Mouse (Mus musculus) spleen, postnatal 4 days (tissue): Measurements from ENCODE around the gene Slc35f6.
A peak's percentile ranks its signal among the peaks of the same experiment; 100 is the strongest.

ENCODE experiments used
- DNase-seq, 2 experiments: peaks; one replicate each; pipeline ENCODE4 v3.0.0; 2022; ENCODE audit warnings: low spot score in 2 of 2

The Slc35f6 gene

DNA sequence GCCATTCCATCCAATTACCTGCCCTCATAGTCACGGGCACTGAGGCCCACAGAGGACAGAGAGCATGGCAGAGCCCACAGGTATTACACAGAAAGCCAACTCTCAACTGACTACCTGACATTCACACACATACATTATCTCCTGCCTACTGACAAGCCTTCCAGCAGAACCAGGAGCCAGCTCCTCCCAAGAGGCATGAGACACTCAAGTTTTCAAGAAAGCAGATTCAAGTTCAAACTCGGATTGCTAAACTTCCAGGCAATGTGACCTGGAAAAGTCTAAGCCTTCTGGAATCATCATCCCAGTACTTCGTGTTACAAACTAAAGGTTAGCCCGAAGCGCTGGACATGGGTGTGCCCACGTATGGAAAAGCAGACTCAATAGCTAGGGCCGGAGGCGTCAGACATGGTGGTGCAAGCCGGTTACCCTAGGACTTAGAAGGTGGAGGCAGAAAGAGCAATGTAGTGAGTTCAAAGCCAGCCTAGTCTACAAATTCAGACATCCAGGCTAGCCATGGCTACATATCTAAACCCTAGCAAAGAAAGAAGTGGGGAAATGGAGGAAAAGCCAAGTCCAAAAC, 26.4 kb upstream of the Slc35f6 start:
- DNase-seq, result no peak

DNA sequence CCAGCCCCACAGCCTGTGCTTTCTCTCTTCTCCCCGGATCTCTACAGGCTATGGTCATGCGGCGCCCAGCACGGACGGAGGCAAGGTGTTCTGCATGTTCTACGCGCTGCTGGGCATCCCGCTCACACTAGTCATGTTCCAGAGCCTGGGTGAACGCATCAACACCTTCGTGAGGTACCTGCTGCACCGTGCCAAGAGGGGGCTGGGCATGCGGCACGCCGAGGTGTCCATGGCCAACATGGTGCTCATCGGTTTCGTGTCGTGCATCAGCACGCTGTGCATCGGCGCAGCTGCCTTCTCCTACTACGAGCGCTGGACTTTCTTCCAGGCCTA, 25.9 kb upstream of the Slc35f6 start:
- DNase-seq, result no peak

DNA sequence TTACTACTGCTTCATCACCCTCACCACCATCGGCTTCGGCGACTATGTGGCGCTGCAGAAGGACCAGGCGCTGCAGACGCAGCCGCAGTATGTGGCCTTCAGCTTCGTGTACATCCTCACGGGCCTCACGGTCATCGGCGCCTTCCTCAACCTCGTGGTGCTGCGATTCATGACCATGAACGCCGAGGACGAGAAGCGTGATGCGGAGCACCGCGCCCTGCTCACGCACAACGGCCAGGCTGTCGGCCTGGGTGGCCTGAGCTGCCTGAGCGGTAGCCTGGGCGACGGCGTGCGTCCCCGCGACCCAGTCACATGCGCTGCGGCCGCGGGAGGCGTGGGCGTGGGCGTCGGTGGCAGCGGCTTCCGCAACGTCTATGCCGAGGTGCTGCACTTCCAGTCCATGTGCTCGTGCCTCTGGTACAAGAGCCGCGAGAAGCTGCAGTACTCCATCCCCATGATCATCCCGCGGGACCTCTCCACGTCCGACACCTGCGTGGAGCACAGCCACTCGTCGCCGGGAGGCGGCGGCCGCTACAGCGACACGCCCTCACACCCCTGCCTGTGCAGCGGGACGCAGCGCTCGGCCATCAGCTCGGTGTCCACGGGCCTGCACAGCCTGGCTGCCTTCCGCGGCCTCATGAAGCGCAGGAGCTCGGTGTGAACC, 25.4 kb upstream of the Slc35f6 start:
- DNase-seq, result peak; percentile 29 to 71

DNA sequence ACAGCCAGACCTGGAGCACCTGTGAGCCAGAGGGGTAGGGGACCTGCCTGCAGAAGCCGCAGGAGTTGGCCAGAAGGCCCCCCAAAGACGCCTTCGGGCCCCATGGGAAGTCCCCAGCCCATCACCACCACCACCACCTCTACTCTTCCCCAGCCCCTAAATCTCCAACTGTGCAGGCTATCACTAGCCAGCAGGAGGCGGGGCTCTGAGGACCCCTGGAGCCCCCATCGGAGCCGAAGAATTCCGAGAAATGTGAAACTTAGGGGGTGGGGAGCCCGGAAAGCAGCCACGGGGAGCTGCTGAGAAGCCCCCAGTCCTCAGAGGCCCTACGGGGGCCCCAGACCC, 24.9 kb upstream of the Slc35f6 start:
- no peak for DNase-seq

DNA sequence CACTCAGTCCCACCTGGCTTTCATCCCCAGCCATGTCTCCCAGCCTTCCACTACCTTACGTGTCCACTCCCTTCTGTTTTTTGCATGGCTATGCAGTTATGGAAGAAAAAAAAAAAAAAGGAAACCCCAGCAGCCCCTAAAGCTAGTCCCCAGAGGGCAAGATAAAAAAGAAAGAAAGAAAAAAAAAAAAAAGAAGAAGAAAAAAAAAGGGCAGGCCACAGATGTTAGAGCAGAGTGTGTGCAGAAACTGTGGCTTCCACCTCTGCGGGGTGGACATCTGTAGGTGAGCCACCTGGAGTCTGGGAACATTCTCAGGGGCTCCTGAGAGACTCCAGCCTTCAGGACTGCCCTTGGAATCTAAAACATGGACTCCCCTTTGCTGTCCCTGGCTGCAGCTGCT, 24.4 kb upstream of the Slc35f6 start:
- DNase-seq, result no peak

DNA sequence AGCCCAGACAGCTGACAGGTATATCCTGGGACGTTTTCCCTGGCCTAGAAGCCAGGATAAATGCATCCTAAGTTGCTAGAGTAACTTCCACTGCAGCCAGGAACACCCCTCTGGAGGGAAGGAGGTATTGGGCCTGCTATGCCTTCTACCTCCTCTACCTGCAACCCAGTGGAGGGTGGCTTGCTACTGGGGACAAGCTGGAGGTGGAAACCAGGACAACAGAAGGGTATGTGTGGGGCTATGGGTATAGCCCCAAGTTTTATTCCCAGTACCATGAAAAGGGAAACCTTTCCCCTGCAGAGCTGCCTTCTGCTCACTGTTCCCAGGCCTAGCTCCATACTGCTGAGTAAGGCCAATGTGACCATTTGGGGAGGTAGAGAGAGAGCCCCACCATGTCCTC, 23.4 kb upstream of the Slc35f6 start:
- DNase-seq, result no peak

DNA sequence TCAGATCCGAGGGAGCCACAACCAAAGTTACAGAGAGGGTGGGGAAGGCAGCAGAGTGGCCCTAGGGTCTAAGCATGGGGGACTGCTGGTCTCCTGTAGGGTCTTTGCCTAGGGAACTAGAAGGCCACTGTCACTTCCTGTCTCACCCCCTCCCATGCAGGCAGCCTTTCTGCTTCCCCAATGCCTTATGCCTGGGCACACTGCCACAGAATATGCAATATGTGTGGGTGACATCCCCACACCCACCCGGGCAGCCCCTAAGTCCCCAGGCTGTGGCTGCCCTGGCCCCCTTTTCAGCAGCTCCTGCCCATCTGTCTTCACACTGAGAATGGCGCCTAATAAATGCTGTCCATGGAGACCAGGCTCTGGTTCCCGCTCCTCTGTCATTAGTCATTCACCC, 22.8 kb upstream of the Slc35f6 start:
- no peak for DNase-seq

DNA sequence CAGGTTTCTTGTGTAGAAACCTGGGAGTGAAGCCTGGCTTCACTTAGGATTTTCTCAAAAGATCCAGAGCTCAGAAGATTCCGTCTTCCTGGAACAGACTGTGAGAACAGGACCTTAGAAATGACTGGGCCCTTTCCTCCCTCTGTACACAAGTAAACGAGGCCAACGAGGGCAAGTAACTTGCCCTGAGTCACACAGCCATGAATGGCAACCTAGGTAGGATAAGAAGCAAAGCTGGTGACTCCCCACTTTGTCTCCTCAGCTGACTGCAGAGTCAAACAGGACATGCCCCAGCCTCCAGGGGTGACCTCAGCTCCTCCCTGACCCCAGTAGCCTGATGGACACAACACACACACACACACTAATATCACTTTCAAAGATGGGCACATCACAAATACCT, 22.4 kb upstream of the Slc35f6 start:
- no peak for DNase-seq

DNA sequence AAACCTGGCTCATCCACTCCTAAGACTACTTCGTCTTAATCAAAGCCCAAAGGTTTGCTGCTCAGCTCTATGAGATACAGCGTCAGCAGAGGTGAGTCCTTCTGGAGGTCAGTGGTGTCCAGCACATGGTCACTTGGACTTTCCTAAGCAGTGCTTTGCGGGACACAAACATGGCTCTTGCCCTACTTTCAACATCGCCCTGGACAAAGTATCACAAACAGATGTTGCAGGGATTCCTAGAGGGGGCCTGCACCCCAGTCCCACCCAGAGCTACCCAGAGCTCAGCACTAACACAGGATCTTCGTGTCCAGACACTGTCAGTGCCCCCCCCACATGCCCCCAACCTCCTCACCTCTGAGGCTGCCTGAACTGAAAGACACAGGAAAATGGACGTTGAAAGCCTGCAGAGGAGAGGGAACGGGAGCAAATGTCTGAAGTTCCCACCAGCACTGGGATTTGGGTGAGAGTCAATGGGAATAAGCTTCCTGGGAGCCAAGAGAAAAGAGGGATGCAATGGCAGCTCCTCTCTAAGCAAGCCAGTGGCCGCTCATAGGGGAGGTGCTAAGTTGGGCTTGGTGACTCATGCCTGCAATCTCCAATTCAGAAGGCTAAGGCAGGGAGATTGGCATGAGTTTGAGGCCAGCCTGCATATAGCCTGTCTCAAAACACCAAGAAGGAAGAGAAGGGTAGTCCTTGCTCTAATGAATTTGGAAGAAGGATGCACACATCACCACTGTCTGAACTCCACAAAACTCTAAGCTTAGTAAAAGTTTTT, 21.2 kb upstream of the Slc35f6 start:
- DNase-seq, result no peak

DNA sequence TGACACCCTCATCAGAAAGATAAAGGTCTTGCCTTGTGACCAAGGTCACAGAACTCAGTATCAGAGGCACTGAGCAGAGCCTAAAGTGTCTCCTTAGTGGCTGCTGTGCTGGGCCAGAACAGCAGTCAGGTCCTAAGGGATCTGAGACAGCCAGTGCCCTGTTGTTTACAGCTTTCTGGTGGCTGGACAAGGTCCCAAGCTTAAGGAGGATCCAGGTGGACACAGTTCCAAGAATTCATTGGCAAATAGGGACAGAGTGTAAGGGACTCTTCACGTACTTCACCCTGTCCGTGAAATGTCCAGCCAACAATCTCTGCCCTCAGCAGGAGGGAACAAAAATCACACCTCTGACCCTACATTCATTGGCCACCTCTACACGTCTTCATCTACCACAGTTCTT, 19.2 kb upstream of the Slc35f6 start:
- DNase-seq, result no peak

DNA sequence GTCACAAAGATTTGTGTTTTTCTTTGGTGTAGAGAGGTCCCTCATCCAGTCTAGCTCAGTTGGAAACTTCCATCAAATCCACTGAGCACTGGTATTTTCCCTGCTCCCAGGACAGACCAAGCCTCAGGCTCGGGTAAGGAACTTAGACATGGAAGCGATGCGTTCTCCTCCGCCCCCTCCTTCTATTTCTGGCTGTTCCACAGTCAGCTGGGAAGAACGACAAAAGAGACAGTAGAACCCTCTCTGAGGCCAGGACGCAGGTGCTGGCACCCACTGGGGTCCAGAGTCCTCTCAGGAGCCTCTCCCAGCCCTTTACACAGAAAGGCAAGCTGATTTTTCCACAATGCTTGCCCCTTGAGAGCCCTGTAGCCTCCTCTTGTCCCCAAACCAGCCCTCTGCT, 17.3 kb upstream of the Slc35f6 start:
- no peak for DNase-seq

DNA sequence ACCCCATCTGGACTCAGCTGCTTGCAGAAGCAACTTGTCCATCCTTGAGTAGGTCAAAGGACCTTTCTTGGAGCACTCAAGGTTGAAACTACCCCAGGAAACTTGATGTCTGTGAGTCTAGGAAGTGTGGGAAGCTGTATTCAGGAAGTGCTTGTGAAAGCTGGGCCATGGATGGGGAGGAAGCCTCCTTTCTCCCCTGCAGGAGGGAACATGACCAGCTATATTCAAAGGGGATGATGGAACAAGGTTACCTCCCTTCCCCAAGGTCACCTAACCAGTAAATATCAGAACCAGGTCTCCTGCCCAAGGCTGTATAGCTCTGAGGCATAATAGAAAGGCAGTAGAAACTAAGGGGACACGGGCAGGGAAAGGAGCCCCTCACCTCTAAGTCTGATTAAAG, 15.6 kb upstream of the Slc35f6 start:
- no peak for DNase-seq

DNA sequence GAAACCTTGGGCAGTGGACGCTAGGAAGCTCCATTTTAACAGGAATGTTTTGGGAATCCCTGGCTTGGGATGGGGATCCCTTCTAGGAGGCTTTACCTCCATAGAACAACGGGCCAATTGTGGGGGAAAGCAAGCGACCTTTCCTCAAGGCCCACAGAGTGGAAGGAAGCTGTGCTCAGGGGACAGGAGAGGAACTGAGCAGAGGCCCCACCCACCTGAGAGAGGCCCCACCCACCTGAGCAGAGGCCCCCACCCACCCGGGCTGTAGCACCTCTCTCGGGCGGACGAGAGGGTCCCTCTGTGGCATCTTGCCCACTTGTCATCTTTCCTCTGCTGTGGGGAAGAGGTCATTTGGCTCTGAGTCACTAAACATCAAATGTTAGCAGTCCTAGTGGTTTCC, 10.7 kb upstream of the Slc35f6 start:
- DNase-seq, result peak in 1 of 2 experiments; percentile 63

DNA sequence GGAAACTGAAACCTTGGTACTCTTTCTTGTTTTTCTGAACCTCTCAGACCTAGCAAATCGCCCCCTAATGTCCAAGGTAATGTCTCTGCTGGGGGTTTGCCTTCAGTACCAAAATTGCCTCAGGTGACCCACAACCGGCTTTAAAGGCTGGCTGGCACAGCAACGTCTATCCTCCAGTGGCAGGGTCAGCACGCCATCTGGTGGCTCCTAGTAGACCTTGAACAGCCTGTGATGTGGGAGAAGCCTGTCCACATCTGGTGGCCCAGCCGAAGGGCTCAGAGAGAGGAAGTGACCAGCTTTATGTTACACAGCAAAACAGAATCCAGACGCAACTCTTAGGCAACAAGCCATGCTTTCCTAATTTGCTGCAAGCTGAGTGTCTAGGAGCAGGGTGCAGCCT, 9.7 kb upstream of the Slc35f6 start:
- DNase-seq, result peak; percentile 74 to 86

DNA sequence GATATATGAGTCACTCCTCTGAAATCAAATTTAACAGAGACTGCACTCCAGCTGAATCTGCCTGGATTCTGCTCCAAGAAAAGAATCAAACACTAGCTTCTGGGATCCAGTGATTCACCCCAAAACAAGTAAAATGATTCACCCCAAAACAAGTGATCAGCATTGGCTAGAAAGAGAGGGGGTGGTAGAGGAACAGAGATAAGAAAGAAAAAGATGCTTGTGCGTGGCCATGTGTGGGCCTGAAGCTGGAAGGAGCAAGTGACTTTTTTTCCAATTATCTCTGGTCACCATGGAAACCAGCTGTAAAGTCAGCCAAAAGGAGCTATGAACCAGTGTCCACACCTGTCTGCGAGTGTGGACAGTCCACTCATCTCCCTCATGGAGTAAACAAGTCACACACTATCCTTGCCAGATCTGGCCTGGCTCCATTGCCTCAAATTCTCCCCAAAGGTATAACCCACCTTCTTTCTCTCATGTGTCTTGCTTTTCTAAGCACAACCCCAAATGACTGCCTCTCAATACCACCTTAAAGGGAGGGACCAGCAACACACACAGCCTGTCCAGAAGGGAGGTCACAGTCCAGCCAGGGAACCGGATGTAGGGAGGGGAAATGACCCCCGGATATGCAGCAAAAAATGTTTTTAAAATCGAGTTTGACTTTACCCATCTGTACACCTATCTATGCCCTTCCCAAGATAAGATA, 4.1 kb upstream of the Slc35f6 start:
- no peak for DNase-seq

DNA sequence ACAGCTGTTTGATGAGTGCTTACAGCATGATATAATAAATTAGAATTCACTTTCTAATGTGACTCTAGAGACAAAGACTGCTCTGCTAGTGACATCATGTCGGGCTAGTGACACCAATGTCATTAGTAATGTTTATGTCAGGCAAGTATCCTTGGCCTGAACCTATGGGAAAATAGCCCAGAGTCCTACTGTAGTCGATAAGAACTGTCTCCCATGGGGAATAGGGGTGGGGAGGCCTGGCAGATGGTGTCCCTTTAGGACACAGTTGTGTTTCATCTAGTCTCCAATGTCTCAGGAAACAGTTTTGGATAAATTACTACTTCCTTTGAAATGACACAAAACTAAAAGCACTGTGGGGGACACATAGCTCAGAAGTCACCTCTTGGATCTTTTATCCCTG, 1.7 kb upstream of the Slc35f6 start:
- no peak for DNase-seq

DNA sequence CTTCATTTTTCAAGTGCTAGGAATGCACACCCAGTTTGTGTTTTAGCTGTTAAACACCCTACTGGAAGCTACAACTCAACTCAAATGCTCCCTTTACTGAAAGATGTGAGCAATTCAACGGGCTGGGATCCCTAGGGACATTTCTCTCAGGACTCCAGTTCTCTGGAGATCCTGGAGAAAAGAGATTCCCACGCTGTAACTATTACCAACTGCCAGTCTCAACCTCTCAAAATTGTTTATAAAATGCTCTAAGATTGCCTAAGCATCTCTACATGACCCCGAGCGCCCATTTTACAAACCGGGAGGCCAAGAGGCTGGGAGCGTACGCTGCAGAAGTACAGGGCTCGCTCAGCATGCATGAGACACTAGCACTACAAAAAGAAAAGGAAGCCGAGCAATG, 337 bp upstream of the Slc35f6 start:
- DNase-seq, result no peak

DNA sequence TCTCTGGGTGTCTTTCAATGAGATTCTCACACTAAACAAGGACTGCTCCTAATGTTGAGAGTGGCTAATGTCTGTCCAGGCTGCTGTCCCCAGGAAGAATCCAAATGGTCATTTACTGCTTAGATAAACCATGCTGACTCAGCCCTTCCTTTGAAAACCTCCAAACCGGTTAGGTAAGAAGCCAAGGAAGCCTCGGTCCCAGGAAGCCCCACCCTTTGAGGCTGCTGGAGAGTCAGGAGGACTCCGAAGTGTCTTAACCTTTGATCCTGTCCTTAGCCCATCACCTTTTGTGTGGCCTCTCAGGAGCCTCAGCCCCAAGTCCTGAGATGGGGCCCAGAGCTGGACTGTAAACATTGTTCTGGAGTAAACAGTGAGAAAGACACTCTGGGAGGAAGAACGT, 1.8 kb downstream of the Slc35f6 start:
- DNase-seq, result no peak

DNA sequence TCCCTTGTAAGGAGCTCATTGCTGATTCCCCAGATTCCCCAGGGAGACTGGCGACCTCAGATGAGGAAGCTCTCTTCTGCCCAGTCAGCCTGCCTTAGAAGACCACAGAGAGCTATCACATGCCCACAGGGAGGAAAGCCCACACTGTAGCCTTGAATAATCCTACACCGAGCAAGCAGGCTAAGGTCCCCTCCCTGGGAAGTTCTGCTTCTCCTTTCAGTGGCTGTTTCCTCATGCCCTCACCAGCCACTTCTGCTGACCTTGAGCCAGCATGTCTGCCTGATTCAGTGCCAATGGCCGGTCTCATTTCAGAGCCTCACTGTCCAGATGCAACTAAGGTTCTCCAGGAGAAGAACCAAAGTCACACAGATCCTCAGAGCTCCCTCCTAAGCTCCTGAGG, 3.0 kb downstream of the Slc35f6 start:
- DNase-seq, result no peak

DNA sequence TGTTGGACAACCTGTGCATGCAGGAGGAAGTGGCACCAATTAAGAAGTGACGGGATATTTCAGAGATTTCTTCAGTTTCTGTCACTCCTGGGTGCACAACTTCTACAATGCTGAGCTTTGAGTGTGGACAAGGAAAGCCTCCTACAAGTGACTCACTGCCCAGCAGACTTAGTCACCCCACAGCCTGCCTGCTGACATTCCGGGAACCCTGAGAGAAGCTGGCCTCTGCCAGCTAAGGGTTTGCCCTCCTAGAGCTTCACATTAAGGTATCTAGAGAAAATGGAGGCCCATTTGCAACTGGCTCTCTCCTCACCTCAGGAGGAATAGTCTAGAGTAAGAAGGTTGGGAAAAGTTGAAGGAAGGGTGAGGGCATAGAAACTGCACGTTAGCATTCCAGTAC, 3.8 kb downstream of the Slc35f6 start:
- DNase-seq, result no peak

DNA sequence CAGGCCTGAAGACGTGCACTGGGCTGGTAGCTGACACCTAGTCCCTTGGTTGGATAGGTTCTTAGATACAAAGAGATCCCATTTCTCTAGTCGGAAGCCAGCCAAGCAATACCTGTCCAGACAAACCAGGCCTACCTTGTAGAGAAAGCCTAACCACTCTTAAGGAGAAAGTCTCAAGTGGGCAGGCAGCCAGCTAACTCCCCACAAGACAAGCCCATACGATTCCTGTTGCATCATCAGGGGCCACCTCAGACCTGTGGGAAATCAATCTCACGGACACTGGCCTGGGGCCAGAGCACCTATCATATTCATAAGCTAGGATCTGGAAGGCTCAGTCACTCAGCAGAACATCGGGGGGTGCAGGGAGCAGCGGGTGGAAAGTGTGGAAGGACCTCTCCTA, 5.5 kb downstream of the Slc35f6 start:
- DNase-seq, result no peak

DNA sequence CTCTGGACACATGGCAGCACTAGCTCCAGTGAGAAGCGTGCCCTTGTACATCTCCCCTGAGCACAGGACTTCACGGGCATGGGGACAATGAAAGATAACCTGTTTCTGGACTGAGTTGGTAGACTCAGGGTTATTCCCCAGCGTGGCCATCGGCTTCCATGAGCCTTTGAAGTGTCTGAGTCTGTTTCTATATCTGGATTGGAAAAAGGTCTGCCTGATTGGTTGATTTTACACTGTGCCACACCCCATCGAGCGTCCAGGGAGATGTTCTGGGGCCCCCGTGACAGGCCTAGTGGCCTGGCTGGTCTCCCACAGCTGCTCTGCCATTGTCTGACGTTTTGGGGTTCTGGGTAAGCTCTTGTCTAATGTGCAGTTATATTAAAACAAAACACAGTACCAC, 7.3 kb downstream of the Slc35f6 start:
- no peak for DNase-seq
